Mouse (Mus musculus) ES-E14 (cell line): ENCODE measurements around the gene Lce1b.

Experiments used
- CHD2 ChIP-seq: IDR thresholded peaks from 2 replicates; pipeline ENCODE4 v1.6.1; 2014; ENCODE audit warnings: mild to moderate bottlenecking, low read depth, low read length, inconsistent platforms
- HCFC1 ChIP-seq: IDR thresholded peaks from 2 replicates; pipeline ENCODE4 v1.6.1; 2012; ENCODE audit warnings: low read length, inconsistent platforms, borderline replicate concordance; ENCODE audit not compliant: insufficient read depth
- ZNF384 ChIP-seq: IDR thresholded peaks from 2 replicates; pipeline ENCODE4 v1.6.1; 2012; ENCODE audit warnings: low read depth, low read length, inconsistent platforms

DNA sequence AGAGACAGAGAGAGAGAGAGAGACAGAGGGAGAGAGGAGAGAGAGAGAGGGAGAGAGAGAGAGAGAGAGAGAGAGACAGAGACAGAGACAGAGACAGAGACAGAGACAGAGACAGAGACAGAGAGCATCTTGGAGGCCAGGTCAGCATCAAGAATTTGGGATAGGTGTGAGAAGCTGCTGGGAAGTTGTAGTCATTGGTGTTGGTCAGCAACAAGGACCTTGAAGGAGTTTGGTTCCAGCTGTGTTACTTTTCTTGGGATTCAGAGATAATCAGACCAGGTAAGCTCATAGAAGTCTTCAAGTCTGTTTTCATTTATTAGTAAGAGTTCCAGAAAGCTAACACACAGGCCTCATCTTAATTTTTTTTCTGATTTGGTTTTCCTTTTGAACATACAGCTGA is 49.3 kb downstream of the Lce1b start, which contains the start of gene 2210017I01Rik:
- no peak for TF ChIP-seq ZNF384
- TF ChIP-seq CHD2 = no peak
- TF ChIP-seq HCFC1 = no peak
